In genomic region chr1:84780630-84781029, GRCm38 (mm10) we compare ENCODE assay signal across 21 mouse cellular contexts.
"Had no signal": no experiment of that assay in that cellular context is flagged by ENCODE, and none has a peak within 500 bp of the region (broad histone marks: within the 10 kb centered on the region; RNA-seq: fewer than 3 reads in every experiment).

No protein-coding gene starts in this region.

- H3K4me3 ChIP-seq: midbrain, embryonic 10.5 days; midbrain, embryonic 12.5 days; myocyte; neural tube, embryonic 13.5 days; neural tube, embryonic 15.5 days; stomach, embryonic 15.5 days had no signal

- H3K9ac ChIP-seq: lung, embryonic 14.5 days; midbrain, embryonic 12.5 days; neural tube, embryonic 13.5 days; neural tube, embryonic 15.5 days; stomach, embryonic 15.5 days had no signal

- H3K27ac ChIP-seq: midbrain, embryonic 10.5 days; midbrain, embryonic 12.5 days; neural tube, embryonic 13.5 days; neural tube, embryonic 15.5 days; stomach, embryonic 15.5 days; stomach, postnatal 0 days had no signal

- H3K27me3 ChIP-seq: midbrain, embryonic 12.5 days; neural tube, embryonic 13.5 days; neural tube, embryonic 15.5 days; stomach, embryonic 15.5 days had no signal

- DNase-seq: lung, adult 18-20 months; lung, embryonic 14.5 days; lung, postnatal 10 days; lung, postnatal 4 days; midbrain, embryonic 14.5 days; retina, postnatal 1 day; right cerebral cortex, adult 18-20 months; right cerebral cortex, postnatal 25 days; right cerebral cortex, postnatal 4 days; spleen, adult 18-20 months; thymus, adult 2 months; thymus, postnatal 25 days; thymus, postnatal 4 days had no signal

- H3K4me1 ChIP-seq: midbrain, embryonic 10.5 days; midbrain, embryonic 12.5 days; neural tube, embryonic 13.5 days; neural tube, embryonic 15.5 days; stomach, embryonic 15.5 days had no signal

- ATAC-seq: midbrain, embryonic 16.5 days had no signal

- H3K4me2 ChIP-seq: lung, embryonic 14.5 days; midbrain, embryonic 12.5 days; neural tube, embryonic 13.5 days; neural tube, embryonic 15.5 days; stomach, embryonic 15.5 days had no signal

- H3K9me3 ChIP-seq: midbrain, embryonic 10.5 days; midbrain, embryonic 12.5 days; neural tube, embryonic 13.5 days; neural tube, embryonic 15.5 days; stomach, embryonic 15.5 days had no signal
